Mouse (Mus musculus) kidney, adult 2 months (tissue): ENCODE measurements at regions not wholly inside any gene's neighbourhood (a gene's known extent, or its start where the extent isn't known, plus 50 kb on each side); places are given as distances from the start of the nearest gene placed in this dataset.

Source experiments
- DNase-seq: peaks from one replicate; pipeline ENCODE4 v3.0.0; 2021
- H3K27ac ChIP-seq: fragments of 200-500 bp; 2 replicates; pipeline ENCODE4 v1.5.1; 2012; ENCODE audit warnings: low read depth, low read length, control low read depth, inconsistent platforms; ENCODE audit not compliant: insufficient read depth
- H3K27me3 ChIP-seq: fragments of 200-500 bp; replicated peaks from 2 replicates; pipeline ENCODE4 v1.6.1; 2012; ENCODE audit warnings: mild to moderate bottlenecking, moderate library complexity, low read length, inconsistent platforms; ENCODE audit not compliant: control insufficient read depth, insufficient read depth
- H3K36me3 ChIP-seq: fragments of 200-500 bp; 2 replicates; pipeline ENCODE4 v1.6.1; 2012; ENCODE audit warnings: mild to moderate bottlenecking, moderate library complexity, low read length, inconsistent platforms; ENCODE audit not compliant: control insufficient read depth, insufficient read depth
- H3K4me1 ChIP-seq: fragments of 200-500 bp; 2 replicates; pipeline ENCODE4 v1.6.1; 2011; ENCODE audit warnings: low read length; ENCODE audit not compliant: control insufficient read depth, insufficient read depth
- H3K4me3 ChIP-seq: fragments of 200-500 bp; 2 replicates; pipeline ENCODE4 v1.5.1; 2011; ENCODE audit warnings: mild to moderate bottlenecking, low read depth, low read length, control low read depth; ENCODE audit not compliant: insufficient read depth
- CTCF ChIP-seq: fragments of 200-500 bp; conservative IDR thresholded peaks from 2 replicates; pipeline ENCODE4 v1.5.1; 2011; ENCODE audit warnings: low read depth, mild to moderate bottlenecking, control low read depth, low read length, moderate library complexity, mixed read lengths; ENCODE audit not compliant: insufficient read depth, insufficient read length
- POLR2A ChIP-seq: fragments of 200-500 bp; IDR thresholded peaks from one replicate; pipeline ENCODE4 v1.6.1; 2011; ENCODE audit warnings: low read depth, low read length, control low read depth
- WGBS: fragments of 180-500 bp; shearing (Covaris S2); methylation state at CpG from one replicate; pipeline ENCODE4 v1.1.7; 2018; 5-methylcytosine and 5-hydroxymethylcytosine counted together

- TF ChIP-seq POLR2A (no peak), CTCF (no peak)
- Histone ChIP-seq H3K36me3 (no peaks in the 10 kb centered on the region), H3K4me3 (no peak overlapping the region), H3K27ac (no peak overlapping the region), H3K27me3 (no peaks in the 10 kb centered on the region), H3K4me1 (0 out of 2 replicates have a peak, but pooled peaks cover 3% of the 10 kb centered on the region)
- WGBS = 74% methylated on average over 5 of the region's 5 CpGs
- peak; percentile 27 for DNase-seq
Observed at GRCm38 (mm10) chr10:43651505-43651904, 73.4 kb downstream of the Cd24a start.

GRCm38 (mm10) chr10:43651915-43652314 is 73.8 kb downstream of the Cd24a start:
- DNase-seq = no peak
- no peak overlapping the region for H3K4me3 ChIP-seq
- no peaks in the 10 kb centered on the region for H3K36me3 ChIP-seq
- no peaks in the 10 kb centered on the region for H3K27me3 ChIP-seq
- 0 out of 2 replicates have a peak, but pooled peaks cover 3% of the 10 kb centered on the region for H3K4me1 ChIP-seq
- no peak overlapping the region for H3K27ac ChIP-seq
- no peak for TF ChIP-seq CTCF
- no peak for TF ChIP-seq POLR2A
- WGBS = 76% methylated on average over 13 of the region's 13 CpGs

GRCm38 (mm10) chr10:43655082-43655671 is 77.1 kb downstream of the Cd24a start:
- 0 out of 2 replicates have a peak, but pooled peaks cover 3% of the 10 kb centered on the region for H3K4me1 ChIP-seq
- 26% methylated on average over 8 of the region's 8 CpGs for WGBS

GRCm38 (mm10) chr10:43655680-43656079 is 77.6 kb downstream of the Cd24a start:
- Histone ChIP-seq H3K36me3 (no peaks in the 10 kb centered on the region), H3K27me3 (no peaks in the 10 kb centered on the region), H3K4me1 (0 out of 2 replicates have a peak, but pooled peaks cover 3% of the 10 kb centered on the region), H3K27ac (peak overlapping the region; percentile 64), H3K4me3 (no peak overlapping the region)
- TF ChIP-seq POLR2A (no peak), CTCF (no peak)
- WGBS = 52% methylated on average over 2 of the region's 2 CpGs
- no peak for DNase-seq

More at GRCm38 (mm10) chr10:43655082-43655671, 77.1 kb downstream of the Cd24a start:
- H3K4me3 ChIP-seq = no peak overlapping the region
- no peak for TF ChIP-seq CTCF
- no peak for TF ChIP-seq POLR2A
- peak overlapping the region; percentile 64 for H3K27ac ChIP-seq
- H3K27me3 ChIP-seq = no peaks in the 10 kb centered on the region
- H3K36me3 ChIP-seq = no peaks in the 10 kb centered on the region
- DNase-seq = peak; percentile 66

GRCm38 (mm10) chr10:43656207-43656606 is 78.1 kb downstream of the Cd24a start:
- WGBS = 47% methylated on average over 2 of the region's 2 CpGs
- TF ChIP-seq POLR2A (no peak), CTCF (no peak)
- 0 out of 2 replicates have a peak, but pooled peaks cover 3% of the 10 kb centered on the region for H3K4me1 ChIP-seq
- no peak for DNase-seq
- no peak overlapping the region for H3K4me3 ChIP-seq
- no peaks in the 10 kb centered on the region for H3K36me3 ChIP-seq
- no peak overlapping the region for H3K27ac ChIP-seq
- no peaks in the 10 kb centered on the region for H3K27me3 ChIP-seq

GRCm38 (mm10) chr10:43657501-43658225 is 79.6 kb downstream of the Cd24a start:
- WGBS = 67% methylated on average over 8 of the region's 8 CpGs

GRCm38 (mm10) chr10:43658226-43658593 is 80.1 kb downstream of the Cd24a start:
- no peak for DNase-seq
- peaks cover 6% of the 10 kb centered on the region; the same call in 1 of the 2 replicates for H3K4me1 ChIP-seq
- 98% methylated on average over 1 of the region's 1 CpGs for WGBS
- TF ChIP-seq CTCF (no peak), POLR2A (no peak)
- no peaks in the 10 kb centered on the region for H3K27me3 ChIP-seq
- H3K4me3 ChIP-seq = no peak overlapping the region
- no peaks in the 10 kb centered on the region for H3K36me3 ChIP-seq
- no peak overlapping the region for H3K27ac ChIP-seq

More at GRCm38 (mm10) chr10:43657501-43658225, 79.6 kb downstream of the Cd24a start:
- TF ChIP-seq CTCF (no peak), POLR2A (no peak)
- Histone ChIP-seq H3K27ac (no peak overlapping the region), H3K4me1 (peaks cover 6% of the 10 kb centered on the region; the same call in 1 of the 2 replicates), H3K36me3 (no peaks in the 10 kb centered on the region), H3K27me3 (no peaks in the 10 kb centered on the region), H3K4me3 (no peak overlapping the region)
- peak; percentile 16 for DNase-seq
